Mouse (Mus musculus): ENCODE results near the gene Adprm. TPM values are rescaled to one million over a fixed set of nuclear protein-coding genes. Genes with fewer than 3 reads are reported as not detected.

Gene Adprm
- polyA plus RNA-seq, 1 experiment from 2014 or later: 31.9 TPM

DNA sequence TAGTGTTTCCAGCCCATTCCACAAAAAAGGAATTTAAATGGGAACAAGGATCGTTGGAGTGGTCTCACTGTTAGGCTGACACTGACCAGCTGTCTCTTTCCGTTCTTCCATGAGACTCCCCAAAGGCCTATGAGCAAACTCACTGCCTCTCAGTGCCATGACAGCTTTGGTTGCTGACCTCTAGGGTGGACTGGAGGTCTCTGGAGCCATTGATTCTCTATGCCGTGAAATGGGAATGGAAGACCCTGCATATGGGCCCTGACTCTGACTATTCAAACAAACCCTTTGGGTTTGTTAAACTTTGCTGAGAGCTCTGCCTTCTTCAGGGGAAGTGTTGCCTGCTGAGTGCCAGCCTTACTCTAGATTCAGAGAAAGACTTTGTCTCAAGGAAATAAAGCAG is 15.3 kb upstream of the Adprm start:
- H3K27me3 ChIP-seq (ENCODE audit: control insufficient read depth, insufficient read depth, low read length): no peaks in the 10 kb centered on the region
- H3K4me3 ChIP-seq (ENCODE audit: low read depth, low read length): no peak overlapping the region
- H3K27ac ChIP-seq (ENCODE audit: low read depth, low read length): no peak overlapping the region
- 94% methylated on average over 3 of the region's 3 CpGs for WGBS
- H3K36me3 ChIP-seq (ENCODE audit: control insufficient read depth, insufficient read depth, low read length): no peaks in the 10 kb centered on the region; the same call in 1 of the 2 replicates
- ATAC-seq (replicated peaks; ENCODE audit: low FRiP score) (no peak), DNase-seq (ENCODE audit: low spot score) (no peak)
- no peak overlapping the region for H3K4me2 ChIP-seq (ENCODE audit: low read depth, low read length, severe bottlenecking)
- no peaks in the 10 kb centered on the region for H3K4me1 ChIP-seq (replicated peaks; ENCODE audit: control insufficient read depth, insufficient read depth, low read length)
- no peak overlapping the region for H3K9ac ChIP-seq (ENCODE audit: low read length)
- H3K9me3 ChIP-seq (ENCODE audit: control insufficient read depth, low read length): no peaks in the 10 kb centered on the region

GRCm38 (mm10) chr11:67062726-67063125 is 10.3 kb upstream of the Adprm start:
- Histone ChIP-seq H3K9ac (ENCODE audit: low read length) (no peak overlapping the region), H3K4me1 (replicated peaks; ENCODE audit: control insufficient read depth, insufficient read depth, low read length) (no peaks in the 10 kb centered on the region), H3K27me3 (ENCODE audit: control insufficient read depth, insufficient read depth, low read length) (no peaks in the 10 kb centered on the region), H3K4me3 (ENCODE audit: low read depth, low read length) (no peak overlapping the region), H3K36me3 (ENCODE audit: control insufficient read depth, insufficient read depth, low read length) (no peaks in the 10 kb centered on the region; the same call in 1 of the 2 replicates), H3K9me3 (ENCODE audit: control insufficient read depth, low read length) (no peaks in the 10 kb centered on the region), H3K4me2 (ENCODE audit: low read depth, low read length, severe bottlenecking) (no peak overlapping the region), H3K27ac (ENCODE audit: low read depth, low read length) (no peak overlapping the region)
- DNase-seq (ENCODE audit: low spot score) (no peak), ATAC-seq (replicated peaks; ENCODE audit: low FRiP score) (no peak)
- 93% methylated on average over 3 of the region's 3 CpGs for WGBS

DNA sequence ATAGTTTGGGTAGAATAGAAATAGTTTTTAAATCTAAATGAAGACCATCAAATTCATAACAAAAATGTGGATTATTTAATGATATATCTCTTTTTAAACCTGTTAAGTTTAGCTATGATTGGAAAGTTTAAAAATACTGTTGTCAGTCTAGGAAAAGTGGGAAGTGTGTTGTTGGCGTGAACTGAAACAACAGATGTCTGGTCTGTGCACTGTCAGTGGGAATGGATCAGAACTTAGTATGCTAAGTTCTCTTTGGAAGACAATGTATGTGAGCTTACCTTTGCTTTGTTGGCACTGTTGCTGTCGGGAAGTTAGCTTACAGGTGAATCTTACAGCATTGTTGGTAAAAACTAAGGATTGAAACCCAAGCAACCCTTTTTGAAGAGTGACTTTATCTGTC is 8.9 kb upstream of the Adprm start:
- no peak overlapping the region for H3K27ac ChIP-seq (ENCODE audit: low read depth, low read length)
- H3K4me2 ChIP-seq (ENCODE audit: low read depth, low read length, severe bottlenecking): no peak overlapping the region
- H3K27me3 ChIP-seq (ENCODE audit: control insufficient read depth, insufficient read depth, low read length): no peaks in the 10 kb centered on the region
- DNase-seq (ENCODE audit: low spot score): no peak
- H3K4me1 ChIP-seq (replicated peaks; ENCODE audit: control insufficient read depth, insufficient read depth, low read length): no peaks in the 10 kb centered on the region
- H3K9ac ChIP-seq (ENCODE audit: low read length): no peak overlapping the region
- H3K4me3 ChIP-seq (ENCODE audit: low read depth, low read length): no peak overlapping the region
- ATAC-seq (replicated peaks; ENCODE audit: low FRiP score): no peak
- WGBS: 95% methylated on average over 2 of the region's 2 CpGs
- H3K36me3 ChIP-seq (ENCODE audit: control insufficient read depth, insufficient read depth, low read length): peaks cover 3% of the 10 kb centered on the region; the same call in 1 of the 2 replicates
- no peaks in the 10 kb centered on the region for H3K9me3 ChIP-seq (ENCODE audit: control insufficient read depth, low read length)

- ATAC-seq (replicated peaks; ENCODE audit: low FRiP score) (no peak), DNase-seq (ENCODE audit: low spot score) (no peak)
- H3K27ac ChIP-seq (ENCODE audit: low read depth, low read length): no peak overlapping the region
- no peak overlapping the region for H3K4me3 ChIP-seq (ENCODE audit: low read depth, low read length)
- 91% methylated on average over 8 of the region's 8 CpGs for WGBS
- H3K4me2 ChIP-seq (ENCODE audit: low read depth, low read length, severe bottlenecking): no peak overlapping the region
- peaks cover 3% of the 10 kb centered on the region; the same call in 1 of the 2 replicates for H3K4me1 ChIP-seq (replicated peaks; ENCODE audit: control insufficient read depth, insufficient read depth, low read length)
- H3K9me3 ChIP-seq (ENCODE audit: control insufficient read depth, low read length): no peaks in the 10 kb centered on the region
- no peaks in the 10 kb centered on the region for H3K27me3 ChIP-seq (ENCODE audit: control insufficient read depth, insufficient read depth, low read length)
- H3K9ac ChIP-seq (ENCODE audit: low read length): no peak overlapping the region
- H3K36me3 ChIP-seq (ENCODE audit: control insufficient read depth, insufficient read depth, low read length): peaks cover 3% of the 10 kb centered on the region; the same call in 1 of the 2 replicates
Observed at GRCm38 (mm10) chr11:67054754-67055365, 2.5 kb upstream of the Adprm start.

GRCm38 (mm10) chr11:67051676-67052320 is 596 bp downstream of the Adprm start:
- Histone ChIP-seq H3K4me2 (ENCODE audit: low read depth, low read length, severe bottlenecking) (peak overlapping the region; percentile 67), H3K4me1 (replicated peaks; ENCODE audit: control insufficient read depth, insufficient read depth, low read length) (peaks cover 3% of the 10 kb centered on the region; the same call in 1 of the 2 replicates), H3K4me3 (ENCODE audit: low read depth, low read length) (peak overlapping the region; percentile 87), H3K36me3 (ENCODE audit: control insufficient read depth, insufficient read depth, low read length) (no peaks in the 10 kb centered on the region; the same call in 1 of the 2 replicates), H3K9ac (ENCODE audit: low read length) (peak overlapping the region; percentile 81), H3K27me3 (ENCODE audit: control insufficient read depth, insufficient read depth, low read length) (no peaks in the 10 kb centered on the region), H3K9me3 (ENCODE audit: control insufficient read depth, low read length) (no peaks in the 10 kb centered on the region), H3K27ac (ENCODE audit: low read depth, low read length) (peak overlapping the region; percentile 42; the same call in 1 of the 2 replicates)
- DNase-seq (ENCODE audit: low spot score) (no peak), ATAC-seq (replicated peaks; ENCODE audit: low FRiP score) (peak; percentile 28; the same call in 1 of the 2 replicates)
- WGBS: 11% methylated on average over 16 of the region's 16 CpGs

DNA sequence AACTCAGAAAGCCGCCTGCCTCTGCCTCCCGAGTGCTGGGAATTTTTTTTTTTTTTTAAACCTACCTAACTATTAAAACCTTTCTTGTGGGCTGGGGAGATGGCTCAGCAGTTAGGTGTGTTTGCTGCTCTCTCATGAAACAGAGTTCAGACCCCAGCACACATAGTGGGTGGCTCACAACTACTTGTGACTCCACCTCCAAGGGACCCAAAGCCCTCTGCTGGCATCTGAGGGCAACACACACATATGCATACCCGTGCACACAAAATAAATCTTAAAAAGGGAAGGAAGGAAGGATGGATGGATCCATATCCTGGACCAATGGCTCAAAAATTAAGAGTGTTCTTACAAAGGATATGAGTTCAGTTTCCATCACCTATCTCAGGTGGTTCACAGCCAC is 3.1 kb downstream of the Adprm start:
- no peaks in the 10 kb centered on the region for H3K9me3 ChIP-seq (ENCODE audit: control insufficient read depth, low read length)

GRCm38 (mm10) chr11:67048496-67048895 is 3.9 kb downstream of the Adprm start:
- no peak for DNase-seq (ENCODE audit: low spot score)
- Histone ChIP-seq H3K27ac (ENCODE audit: low read depth, low read length) (no peak overlapping the region), H3K27me3 (ENCODE audit: control insufficient read depth, insufficient read depth, low read length) (no peaks in the 10 kb centered on the region), H3K4me1 (replicated peaks; ENCODE audit: control insufficient read depth, insufficient read depth, low read length) (peaks cover 3% of the 10 kb centered on the region; the same call in 1 of the 2 replicates), H3K9me3 (ENCODE audit: control insufficient read depth, low read length) (no peaks in the 10 kb centered on the region), H3K9ac (ENCODE audit: low read length) (no peak overlapping the region), H3K4me2 (ENCODE audit: low read depth, low read length, severe bottlenecking) (no peak overlapping the region), H3K4me3 (ENCODE audit: low read depth, low read length) (no peak overlapping the region), H3K36me3 (ENCODE audit: control insufficient read depth, insufficient read depth, low read length) (no peaks in the 10 kb centered on the region)
- 92% methylated on average over 8 of the region's 8 CpGs for WGBS
- ATAC-seq (replicated peaks; ENCODE audit: low FRiP score): no peak

More for the DNA sequence above, 3.1 kb downstream of the Adprm start:
- no peaks in the 10 kb centered on the region for H3K27me3 ChIP-seq (ENCODE audit: control insufficient read depth, insufficient read depth, low read length)
- peaks cover 3% of the 10 kb centered on the region; the same call in 1 of the 2 replicates for H3K4me1 ChIP-seq (replicated peaks; ENCODE audit: control insufficient read depth, insufficient read depth, low read length)
- no peak overlapping the region for H3K27ac ChIP-seq (ENCODE audit: low read depth, low read length)
- H3K36me3 ChIP-seq (ENCODE audit: control insufficient read depth, insufficient read depth, low read length): no peaks in the 10 kb centered on the region
- no peak overlapping the region for H3K4me3 ChIP-seq (ENCODE audit: low read depth, low read length)
- DNase-seq (ENCODE audit: low spot score): no peak
- no peak overlapping the region for H3K9ac ChIP-seq (ENCODE audit: low read length)
- no peak for ATAC-seq (replicated peaks; ENCODE audit: low FRiP score)
- WGBS: 94% methylated on average over 3 of the region's 3 CpGs
- no peak overlapping the region for H3K4me2 ChIP-seq (ENCODE audit: low read depth, low read length, severe bottlenecking)

DNA sequence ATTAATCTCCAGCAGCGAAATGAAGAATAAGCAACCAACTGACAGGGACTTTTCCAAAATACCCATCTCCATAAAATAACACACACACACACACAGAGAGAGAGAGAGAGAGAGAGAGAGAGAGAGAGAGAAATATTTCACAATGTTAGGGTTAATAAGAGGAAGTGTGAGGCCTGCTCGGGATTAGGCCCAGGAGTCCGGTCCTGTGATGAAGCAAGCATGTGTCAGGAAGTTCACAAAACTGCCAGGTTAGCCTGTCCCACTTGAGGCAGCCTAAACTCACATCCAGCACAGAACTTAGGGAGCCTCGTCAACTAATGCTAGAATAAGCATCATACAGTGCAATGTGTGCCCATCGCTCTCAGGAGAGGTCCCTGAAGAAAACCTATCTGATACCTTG is 5.2 kb downstream of the Adprm start:
- 93% methylated on average over 5 of the region's 5 CpGs for WGBS
- no peak for DNase-seq (ENCODE audit: low spot score)

More for the DNA sequence above, 5.2 kb downstream of the Adprm start:
- H3K4me2 ChIP-seq (ENCODE audit: low read depth, low read length, severe bottlenecking): no peak overlapping the region
- no peak overlapping the region for H3K27ac ChIP-seq (ENCODE audit: low read depth, low read length)
- no peak overlapping the region for H3K4me3 ChIP-seq (ENCODE audit: low read depth, low read length)
- H3K4me1 ChIP-seq (replicated peaks; ENCODE audit: control insufficient read depth, insufficient read depth, low read length): no peaks in the 10 kb centered on the region; the same call in 1 of the 2 replicates
- H3K36me3 ChIP-seq (ENCODE audit: control insufficient read depth, insufficient read depth, low read length): no peaks in the 10 kb centered on the region
- no peaks in the 10 kb centered on the region for H3K9me3 ChIP-seq (ENCODE audit: control insufficient read depth, low read length)
- no peaks in the 10 kb centered on the region for H3K27me3 ChIP-seq (ENCODE audit: control insufficient read depth, insufficient read depth, low read length)
- no peak overlapping the region for H3K9ac ChIP-seq (ENCODE audit: low read length)
- ATAC-seq (replicated peaks; ENCODE audit: low FRiP score): no peak

Data from forebrain, embryonic 11.5 days (tissue).